Mouse (Mus musculus) megakaryocyte-erythroid progenitor cell, adult 5-6 weeks (primary cell): ENCODE results near the gene Mgat2. TPM values are rescaled to one million over a fixed set of nuclear protein-coding genes. Genes with fewer than 3 reads are reported as not detected.
"Not testable (repeated sequence)": the region's sequence is repeated elsewhere in the genome, so short reads cannot be mapped to it uniquely, and the experiment has no call there.

Experiments
- ATAC-seq: replicated peaks from 2 replicates; pipeline ENCODE4 v1.8.0; 2016; ENCODE audit warnings: mild to moderate bottlenecking, inconsistent platforms; ENCODE audit not compliant: severe bottlenecking, poor library complexity, low FRiP score, low TSS enrichment
- total RNA-seq, 2 experiments: library from RNA; stranded (forward) in 1 of 2; stranded (reverse) in 1 of 2; fragments of 200-1000, 215-1000 nt in 1 of 2; fragments of >200 nt in 1 of 2; fragmentation: Nextera tagmentation in 1 of 2; gene quantifications; 2 replicates each; pipeline ENCODE4 v1.2.3; 2014 to 2017

Gene Mgat2
- total RNA-seq (2014; fragmentation: Nextera tagmentation): 30.1 and 32.4 TPM in 2 replicates
- total RNA-seq (2017): 69.0 and 75.7 TPM in 2 replicates

DNA sequence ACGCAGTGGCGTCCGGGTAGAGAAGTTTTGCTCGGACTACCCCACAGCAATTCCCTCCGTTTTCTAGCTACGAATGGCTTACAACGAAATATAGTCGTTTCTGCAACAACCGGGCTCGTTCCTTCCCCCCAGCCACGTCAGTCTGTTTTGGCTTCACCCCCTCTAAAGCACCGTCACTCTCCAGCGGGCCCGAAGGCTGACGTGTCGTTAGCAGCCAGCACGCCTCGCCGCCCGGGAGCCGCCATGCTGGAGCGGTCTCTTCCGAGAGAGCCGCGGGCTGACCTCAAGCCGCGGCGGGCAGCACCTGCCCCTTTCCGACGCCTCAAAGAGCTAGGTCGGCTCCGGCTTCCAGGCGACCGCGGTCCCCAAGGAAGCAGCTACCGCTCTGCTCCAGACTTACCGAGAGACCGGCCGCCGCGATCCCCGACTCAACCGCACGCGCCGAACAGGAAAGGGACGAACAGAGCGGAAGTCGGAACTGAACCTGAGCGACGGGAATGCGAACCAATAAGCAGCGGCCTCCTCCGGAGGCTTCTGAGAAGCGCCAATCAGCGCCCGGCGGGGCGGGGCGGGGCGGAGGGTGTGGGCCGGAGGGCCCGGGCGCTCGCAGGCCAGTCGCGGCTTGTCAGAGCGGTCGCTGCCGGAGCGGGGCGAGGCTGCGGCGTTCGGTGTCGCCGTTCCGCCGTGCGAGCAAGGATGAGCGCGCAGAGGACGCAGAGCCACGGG, at the start of gene Mgat2, which contains the start of gene Rpl36al:
Mgat2 (plus strand) TSS at position 575 of the 726 bp plus-strand sequence.
Rpl36al (minus strand) TSS at position 501 of the 726 bp plus-strand sequence.
- peak; percentile 93 for ATAC-seq

DNA sequence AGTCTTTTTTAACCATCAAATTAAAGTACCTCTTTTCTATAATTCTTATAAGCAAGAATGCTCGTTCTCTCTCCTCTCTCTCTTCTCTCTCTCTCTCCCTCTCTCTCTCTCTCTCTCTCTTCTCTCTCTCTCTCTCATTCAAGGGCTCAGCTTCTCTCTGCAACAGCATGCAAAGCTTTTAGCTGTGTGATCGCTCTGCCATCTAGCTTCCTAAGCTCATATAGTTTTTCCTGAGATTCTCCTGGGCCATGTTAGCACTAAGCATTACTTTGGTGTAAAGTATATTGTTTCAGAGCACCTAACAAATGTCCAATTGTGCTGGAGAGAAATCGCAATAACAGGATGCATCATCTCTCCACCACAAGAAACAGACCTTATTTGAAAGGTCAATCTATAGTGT, 44.8 kb upstream of the Mgat2 start:
- ATAC-seq: no peak

GRCm38 (mm10) chr12:69139841-69140240, 44.1 kb upstream of the Mgat2 start:
- ATAC-seq: no peak

GRCm38 (mm10) chr12:69143460-69143859, 40.5 kb upstream of the Mgat2 start:
- no peak for ATAC-seq

GRCm38 (mm10) chr12:69147166-69147735, 36.7 kb upstream of the Mgat2 start:
- no peak for ATAC-seq

DNA sequence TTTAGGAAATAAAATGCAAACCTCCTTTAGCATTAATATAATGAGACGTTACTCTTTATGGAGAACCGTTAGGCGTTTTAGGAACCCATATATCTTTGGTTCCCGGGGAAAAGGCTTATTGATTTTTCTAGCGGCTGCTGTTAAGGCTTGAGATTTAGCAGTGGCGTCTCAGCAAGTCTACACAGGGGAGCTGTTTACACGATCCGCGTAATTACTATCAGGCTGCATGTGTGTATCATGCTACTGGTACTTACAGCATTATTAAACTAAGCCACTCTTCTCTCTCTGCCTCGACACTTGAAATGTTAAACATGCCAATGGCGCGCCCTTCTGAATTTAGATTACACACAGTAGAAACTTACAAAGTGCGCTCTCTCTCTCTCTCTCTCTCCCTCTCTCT, 33.9 kb upstream of the Mgat2 start:
- ATAC-seq: no peak

- ATAC-seq: no peak
Observed at GRCm38 (mm10) chr12:69155923-69156322, 28.0 kb upstream of the Mgat2 start.

DNA sequence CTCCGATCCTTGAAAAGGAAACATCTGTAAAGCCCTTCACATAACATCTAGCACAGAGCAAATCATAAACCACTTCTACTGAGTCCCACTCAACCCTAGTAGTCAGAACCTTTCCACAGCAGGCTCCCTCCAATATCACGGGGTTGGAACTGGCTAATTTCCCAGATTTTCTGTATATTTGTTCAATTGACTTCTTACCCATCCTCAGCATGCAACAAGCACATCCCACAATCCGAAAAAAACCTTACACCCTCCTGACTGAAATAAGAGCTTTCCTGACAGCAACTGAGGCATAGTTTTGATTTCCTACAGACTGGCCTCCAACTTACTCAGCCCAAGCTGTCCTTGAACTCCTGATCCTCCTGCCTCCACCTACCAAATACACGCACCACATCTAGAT, 27.5 kb upstream of the Mgat2 start:
- ATAC-seq: no peak

DNA sequence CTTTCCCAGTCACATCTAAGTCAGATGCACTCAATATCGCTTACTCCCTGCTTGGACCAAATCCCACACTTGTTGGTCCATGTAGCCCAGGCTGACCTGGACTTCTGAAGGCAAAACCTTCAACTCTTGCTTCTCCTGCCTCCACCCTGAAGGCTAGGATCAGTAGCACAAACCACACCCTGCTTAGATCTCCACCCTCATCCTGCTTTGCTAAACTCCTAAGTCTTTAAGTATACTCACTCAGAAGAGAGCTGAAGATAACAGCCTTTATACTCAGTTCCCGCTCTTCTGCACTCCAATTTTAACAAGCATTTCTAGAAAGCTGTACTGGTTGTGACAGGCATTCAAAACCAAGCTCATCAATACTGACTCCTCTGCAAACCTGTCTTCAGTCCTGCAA, 26.9 kb upstream of the Mgat2 start:
- peak; percentile 32; the same call in 1 of the 2 replicates for ATAC-seq

DNA sequence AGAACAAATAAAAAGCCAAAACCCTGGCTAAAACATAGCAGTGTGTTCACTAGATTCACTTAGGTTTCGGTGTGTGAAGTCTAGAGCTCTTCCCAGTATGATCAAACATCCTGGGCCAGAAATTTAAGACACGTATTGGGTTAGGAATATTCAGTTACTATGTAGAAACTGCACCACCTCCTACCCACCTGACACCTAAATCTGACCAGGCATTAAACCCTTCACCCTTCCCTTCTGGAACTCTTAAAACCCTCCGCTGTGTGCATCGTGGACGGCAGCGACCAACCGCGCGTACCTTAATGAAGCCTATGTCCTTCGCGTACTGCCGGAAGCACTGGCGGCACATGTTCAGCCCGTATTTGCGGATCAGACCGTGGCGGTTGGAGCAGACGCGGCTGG, 25.6 kb upstream of the Mgat2 start:
- ATAC-seq: no peak

- peak; percentile 93 for ATAC-seq
Observed at GRCm38 (mm10) chr12:69158765-69159577, 25.0 kb upstream of the Mgat2 start, which contains the start of gene Rps29. Gene Rps29, minus strand, starts transcription at chr12:69159186.

GRCm38 (mm10) chr12:69159578-69159940, 24.4 kb upstream of the Mgat2 start:
- no peak for ATAC-seq

DNA sequence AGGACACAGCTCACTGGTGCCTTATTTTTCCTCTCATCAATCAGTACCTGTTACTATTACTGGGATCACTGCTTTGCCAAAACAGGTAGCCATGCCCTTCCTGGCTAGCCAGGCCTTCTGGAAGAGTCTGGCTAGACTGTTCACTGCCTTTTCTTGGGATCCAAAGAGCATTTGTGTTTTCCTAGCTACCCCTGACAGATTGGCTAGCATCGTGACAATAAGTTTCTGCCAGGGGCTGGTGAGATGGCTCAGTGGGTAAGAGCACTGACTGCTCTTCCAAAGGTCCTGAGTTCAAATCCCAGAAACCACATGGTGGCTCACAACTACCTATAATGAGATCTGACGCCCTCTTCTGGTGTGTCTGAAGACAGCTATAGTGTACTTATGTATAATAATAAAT, 23.3 kb upstream of the Mgat2 start:
- ATAC-seq: not testable (repeated sequence)

DNA sequence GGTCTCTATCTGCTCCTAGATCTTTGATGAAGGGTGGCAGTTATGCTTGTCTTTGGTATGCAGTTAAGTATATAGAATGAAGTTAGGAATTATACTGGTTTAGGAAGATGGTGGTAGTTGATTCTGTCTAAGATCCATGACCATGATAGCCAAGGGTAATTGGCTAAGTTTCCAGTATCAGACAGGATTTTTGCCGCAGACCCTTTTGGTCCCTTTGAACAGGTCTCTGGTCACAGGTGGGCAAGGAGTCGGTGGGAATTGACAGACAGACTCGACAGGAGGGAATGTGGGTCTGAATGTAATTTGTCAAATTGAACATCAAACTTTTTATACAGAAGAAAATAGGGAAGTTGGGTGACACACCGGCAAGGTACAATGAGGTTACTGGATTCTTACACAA, 20.4 kb upstream of the Mgat2 start:
- not testable (repeated sequence) for ATAC-seq

DNA sequence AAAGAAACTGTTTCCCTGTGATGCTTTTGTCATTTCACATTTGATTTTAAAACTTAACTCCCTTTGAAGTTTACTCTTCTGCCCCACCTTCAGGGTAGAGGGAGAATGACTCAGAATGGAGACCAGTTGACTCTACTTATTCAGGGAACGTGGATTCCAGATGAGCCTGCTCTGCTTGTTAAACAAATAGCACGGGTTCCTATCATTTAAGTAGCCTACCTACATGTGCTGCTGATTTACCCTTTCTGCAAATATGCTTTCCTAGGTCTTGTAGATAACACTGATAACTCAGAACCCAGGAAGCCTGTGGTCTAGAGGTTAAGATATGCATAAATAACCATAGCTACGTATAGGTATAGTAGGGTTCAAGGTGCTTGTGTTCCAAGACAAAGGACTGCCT, 19.1 kb upstream of the Mgat2 start:
- peak; percentile 29; the same call in 1 of the 2 replicates for ATAC-seq

DNA sequence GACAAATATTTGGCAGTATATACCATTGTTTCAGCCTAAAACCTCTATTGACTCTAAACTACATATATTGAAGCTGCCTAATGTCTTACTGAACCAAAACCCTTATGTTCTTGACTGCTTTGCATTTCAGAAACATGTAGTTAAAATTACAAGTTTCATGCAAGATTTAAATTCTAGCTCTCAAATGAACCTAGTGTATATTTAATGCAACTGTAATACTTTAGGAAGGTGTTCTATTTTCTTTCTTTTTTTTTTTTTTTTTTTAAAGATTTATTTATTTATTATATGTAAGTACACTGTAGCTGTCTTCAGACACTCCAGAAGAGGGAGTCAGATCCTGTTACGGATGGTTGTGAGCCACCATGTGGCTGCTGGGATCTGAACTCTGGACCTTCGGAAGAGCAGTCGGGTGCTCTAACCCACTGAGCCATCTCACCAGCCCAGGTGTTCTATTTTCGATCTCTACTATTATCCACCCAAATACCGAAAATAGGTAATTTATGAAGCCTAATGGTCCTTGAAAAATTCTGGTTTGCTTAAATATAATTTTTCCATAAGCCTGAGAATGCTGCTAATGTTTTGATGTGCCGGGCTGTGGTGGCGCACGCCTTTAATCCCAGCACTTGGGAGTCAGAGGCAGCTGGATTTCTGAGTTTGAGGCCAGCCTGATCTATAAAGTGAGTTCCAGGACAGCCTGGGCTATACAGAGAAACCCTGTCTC, 16.9 kb upstream of the Mgat2 start:
- ATAC-seq: not testable (repeated sequence)

- no peak; the same call in 1 of the 2 replicates for ATAC-seq
Observed at GRCm38 (mm10) chr12:69167656-69168460, 16.1 kb upstream of the Mgat2 start.

- ATAC-seq: peak; percentile 88
Observed at GRCm38 (mm10) chr12:69168461-69169106, 15.4 kb upstream of the Mgat2 start, which contains the start of gene Lrr1. Gene Lrr1, plus strand, starts transcription at chr12:69168814.
